Mouse (Mus musculus) heart, postnatal 0 days (tissue): ENCODE measurements around the gene Serpina6.

Experiments used
- CTCF ChIP-seq: IDR thresholded peaks from 2 replicates; pipeline ENCODE4 v1.5.1; 2016; ENCODE audit warnings: antibody characterized with exemption, control low read depth, low read depth
- EP300 ChIP-seq: IDR thresholded peaks from 2 replicates; pipeline ENCODE4 v1.6.1; 2016; ENCODE audit warnings: antibody characterized with exemption, low read depth

DNA sequence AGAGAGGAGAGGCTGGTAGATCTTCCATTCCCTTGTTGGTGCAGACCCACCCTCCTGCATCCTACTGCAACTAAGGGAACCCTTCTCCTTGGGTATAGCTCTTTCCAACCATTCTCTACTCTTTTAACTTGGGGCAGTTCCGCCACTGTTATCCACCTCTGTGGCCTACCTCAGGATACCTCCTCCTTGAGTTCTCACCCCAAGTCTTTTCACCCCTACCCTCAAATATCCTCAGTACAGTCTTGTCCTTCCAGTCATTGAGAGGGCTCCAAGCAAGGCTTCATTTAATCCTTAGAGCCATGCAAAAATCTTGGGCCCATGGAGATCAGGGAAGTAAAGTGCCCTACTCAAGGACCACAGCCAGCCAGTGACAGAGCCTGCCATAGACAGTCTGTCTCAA is 19.0 kb upstream of the Serpina6 start, which contains the start of gene Serpina16:
- TF ChIP-seq CTCF (no peak), EP300 (no peak)
